Mouse (Mus musculus) left cerebral cortex, postnatal 10 days (tissue): ENCODE results near the gene 4921507P07Rik. TPM values are rescaled to one million over a fixed set of nuclear protein-coding genes. Genes with fewer than 3 reads are reported as not detected.
"Not testable (repeated sequence)": the region's sequence is repeated elsewhere in the genome, so short reads cannot be mapped to it uniquely, and the experiment has no call there.

Source experiments
- DNase-seq, 2 experiments: peaks; one replicate each; pipeline ENCODE4 v3.0.0; 2021 to 2022; ENCODE audit warnings: low spot score in 2 of 2, mixed read lengths in 1 of 2; ENCODE audit errors: extremely low spot score in 1 of 2
- intact Hi-C: fragments of 180-260 bp; cut with DNase I; formaldehyde crosslinking; loops from one replicate; pipeline ENCODE4 v1.15.1; 2025
- total RNA-seq, 2 experiments: library from RNA; stranded (reverse); gene quantifications; 2 replicates each; pipeline ENCODE4 v1.2.3; 2021

4921507P07Rik gene
- total RNA-seq, 2 experiments from 2014 or later, result 0.69 to 1.1 TPM

DNA sequence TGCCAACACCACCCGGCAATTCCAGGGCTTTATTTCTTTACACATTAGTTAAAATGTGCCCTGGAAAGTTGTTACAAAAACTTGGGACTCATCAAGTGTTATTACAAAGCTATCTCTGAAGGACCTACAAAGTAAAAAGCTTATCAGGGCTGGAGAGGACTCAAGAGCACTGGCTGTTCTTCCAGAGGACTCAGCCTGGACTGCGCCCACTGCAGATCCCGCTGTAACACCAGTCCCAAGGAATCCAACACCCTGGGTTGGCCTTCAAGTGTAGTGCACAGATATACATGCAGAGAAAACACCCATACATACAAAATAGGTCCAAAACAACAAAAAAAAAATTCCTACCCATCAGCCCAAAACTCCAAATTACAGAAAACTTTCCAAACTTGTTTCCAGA is 32.8 kb downstream of the 4921507P07Rik start:
- intact Hi-C loops, result no loop called here
- no peak for DNase-seq

- intact Hi-C loops, result no loop called here
- no peak for DNase-seq
Measured at GRCm38 (mm10) chr6:50562421-50562820, 34.0 kb downstream of the 4921507P07Rik start.

- intact Hi-C loops, result no loop called here
- no peak for DNase-seq
Measured at GRCm38 (mm10) chr6:50560776-50561175, 35.7 kb downstream of the 4921507P07Rik start.

DNA sequence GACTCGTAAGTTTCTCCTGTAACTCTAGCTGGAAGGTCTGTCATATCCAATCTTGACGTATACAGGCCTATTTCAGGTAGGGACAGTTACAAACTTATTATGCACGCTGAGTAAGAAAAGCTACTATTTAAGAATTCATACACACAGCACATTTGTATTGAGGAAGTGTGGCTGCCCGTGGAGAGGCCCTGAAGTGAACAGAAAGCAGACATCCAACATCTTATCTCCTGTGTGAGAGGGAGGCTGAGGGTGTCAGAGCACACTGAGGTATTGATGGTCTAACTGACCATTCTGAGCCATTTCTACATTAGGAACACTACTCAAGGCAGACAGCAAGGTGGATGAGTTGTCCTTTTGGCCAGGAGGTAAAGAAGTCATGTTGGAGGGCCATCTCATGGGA is 37.6 kb downstream of the 4921507P07Rik start:
- intact Hi-C loops, result no loop called here
- DNase-seq, result no peak

- DNase-seq, result no peak
- intact Hi-C loops, result no loop called here
Measured at GRCm38 (mm10) chr6:50557566-50557965, 38.9 kb downstream of the 4921507P07Rik start.

DNA sequence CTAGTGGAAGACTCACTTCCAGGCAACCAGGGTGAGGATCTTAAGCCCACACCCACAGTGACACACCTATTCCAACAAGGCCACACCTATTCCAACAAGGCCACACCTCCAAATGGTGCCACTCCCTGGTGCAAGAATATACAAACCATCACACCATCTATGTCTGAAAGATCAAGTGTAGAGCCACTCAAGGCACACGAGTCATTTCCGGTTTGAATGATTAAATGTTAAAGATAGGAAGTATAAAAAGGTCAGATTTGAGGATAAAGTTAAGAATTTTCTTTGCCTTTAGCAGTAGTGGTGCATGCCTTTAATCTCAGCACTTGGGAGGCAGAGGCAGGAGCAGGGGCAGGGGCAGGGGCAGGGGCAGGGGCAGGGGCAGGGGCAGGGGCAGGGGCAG is 42.2 kb downstream of the 4921507P07Rik start:
- intact Hi-C loops, DNase-seq: not testable (repeated sequence)

GRCm38 (mm10) chr6:50552881-50553518 is 43.4 kb downstream of the 4921507P07Rik start:
- DNase-seq, result no peak
- intact Hi-C loops, result no loop called here

DNA sequence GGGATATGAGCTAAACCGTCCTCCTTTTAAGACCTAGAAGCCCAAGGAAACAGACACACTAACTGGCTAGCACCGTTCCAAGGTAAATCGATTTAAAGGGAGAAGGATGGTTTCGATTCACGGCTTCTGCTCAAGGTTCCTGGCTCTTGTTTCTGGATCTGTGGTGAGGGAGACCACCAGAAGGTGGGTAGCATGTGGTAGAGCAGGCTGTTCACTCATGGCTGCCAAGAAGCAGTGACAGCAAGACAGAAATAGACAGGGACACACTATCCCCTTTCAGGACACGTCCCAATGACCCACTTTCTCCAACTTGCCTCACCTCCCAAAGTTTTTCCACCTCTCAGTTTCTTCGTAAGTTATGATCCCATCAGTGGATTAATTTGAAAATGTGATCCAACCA is 46.6 kb downstream of the 4921507P07Rik start:
- intact Hi-C loops, result no loop called here
- DNase-seq, result no peak

GRCm38 (mm10) chr6:50549051-50549450 is 47.4 kb downstream of the 4921507P07Rik start:
- intact Hi-C loops, result no loop called here
- DNase-seq, result no peak

DNA sequence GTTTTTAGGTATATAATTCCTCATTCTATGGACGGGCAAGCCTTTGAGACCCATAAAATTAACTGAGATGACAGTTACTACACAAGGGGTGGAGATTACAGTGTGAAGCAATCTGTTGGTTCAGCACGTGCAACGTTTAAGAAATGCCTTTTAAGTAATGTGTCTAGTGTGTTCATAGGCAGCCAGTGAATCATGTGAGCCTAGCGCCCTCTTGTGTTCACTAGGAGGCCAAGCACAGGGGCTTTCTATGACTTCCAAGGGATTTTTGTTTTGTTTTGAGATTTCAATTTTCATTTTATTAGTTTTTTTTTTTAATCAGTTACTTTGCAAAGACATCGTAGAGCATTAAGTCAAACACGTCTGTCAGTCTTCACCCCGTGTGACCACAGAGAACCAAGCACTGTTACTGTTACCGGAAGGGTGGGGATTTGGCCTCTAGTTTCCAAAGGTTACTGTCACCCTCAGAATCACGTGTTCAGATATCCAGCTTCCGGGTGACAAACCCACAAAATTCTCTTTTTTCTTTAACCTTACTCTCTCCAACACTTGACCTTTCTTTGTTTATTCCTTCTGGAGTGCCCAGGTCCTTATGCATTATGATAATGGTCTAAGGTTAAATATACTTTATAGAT is 50.9 kb downstream of the 4921507P07Rik start:
- no peak for DNase-seq
- intact Hi-C loops, result no loop called here

- DNase-seq, result no peak
- intact Hi-C loops, result loop anchor here (5.0 kb wide), 1 partner anchor 430 kb away; the partner anchor contains the start of gene Mpp6
Measured at GRCm38 (mm10) chr6:50542535-50542934, 53.9 kb downstream of the 4921507P07Rik start.

- DNase-seq, result no peak
- intact Hi-C loops, result loop anchor here (5.0 to 10.0 kb wide), 3 partner anchors 355 to 1022 kb away; partner anchors contain the start of gene Mpp6
Measured at GRCm38 (mm10) chr6:50539641-50540040, 56.8 kb downstream of the 4921507P07Rik start.

- intact Hi-C loops, result loop anchor here (5.0 to 10.0 kb wide), 2 partner anchors 352 to 1019 kb away; no protein-coding TSS in a partner anchor
- DNase-seq, result peak; percentile 73 to 85
Measured at GRCm38 (mm10) chr6:50536461-50536892, 60.0 kb downstream of the 4921507P07Rik start.

- intact Hi-C loops, result loop anchor here (5.0 to 10.0 kb wide), 2 partner anchors 351 to 1018 kb away; no protein-coding TSS in a partner anchor
- DNase-seq, result no peak
Measured at GRCm38 (mm10) chr6:50535346-50535745, 61.1 kb downstream of the 4921507P07Rik start.

GRCm38 (mm10) chr6:50531920-50532319 is 64.5 kb downstream of the 4921507P07Rik start:
- DNase-seq, result no peak
- intact Hi-C loops, result loop anchor here (10.0 kb wide), 1 partner anchor 347 kb away; no protein-coding TSS in a partner anchor

- intact Hi-C loops, result loop anchor here (10.0 kb wide), 1 partner anchor 346 kb away; no protein-coding TSS in a partner anchor
Measured at GRCm38 (mm10) chr6:50531003-50531402, 65.4 kb downstream of the 4921507P07Rik start.

GRCm38 (mm10) chr6:50529194-50529593 is 67.2 kb downstream of the 4921507P07Rik start:
- intact Hi-C loops, result loop anchor here (5.0 kb wide), 1 partner anchor 72 kb away; the partner anchor contains the start of gene Osbpl3
- no peak for DNase-seq

More at GRCm38 (mm10) chr6:50531003-50531402, 65.4 kb downstream of the 4921507P07Rik start:
- DNase-seq, result no peak

GRCm38 (mm10) chr6:50527416-50527815 is 69.0 kb downstream of the 4921507P07Rik start:
- DNase-seq, result no peak
- intact Hi-C loops, result loop anchor here (2.0 to 5.0 kb wide), 2 partner anchors 70 to 215 kb away; partner anchors contain the start of gene Osbpl3

GRCm38 (mm10) chr6:50526597-50527024 is 69.8 kb downstream of the 4921507P07Rik start:
- intact Hi-C loops, result loop anchor here (2.0 to 5.0 kb wide), 2 partner anchors 69 to 214 kb away; partner anchors contain the start of gene Osbpl3
- peak; percentile 69 to 73 for DNase-seq
